Mouse (Mus musculus): Measurements from ENCODE around the gene Slc11a2.

GRCm38 (mm10) chr15:100387544-100388223 lies 37.2 kb downstream of the Slc11a2 start:
- no peak for TF ChIP-seq CTCF (conservative IDR thresholded peaks at IDR 0.05; ENCODE audit: low read length)
- no peak for TF ChIP-seq NANOG (IDR thresholded peaks at IDR 0.05; ENCODE audit: borderline replicate concordance, low read length)

Data from E14TG2a.4 (cell line).